22 mouse cellular contexts compared by ENCODE assay signal in the genomic region with DNA sequence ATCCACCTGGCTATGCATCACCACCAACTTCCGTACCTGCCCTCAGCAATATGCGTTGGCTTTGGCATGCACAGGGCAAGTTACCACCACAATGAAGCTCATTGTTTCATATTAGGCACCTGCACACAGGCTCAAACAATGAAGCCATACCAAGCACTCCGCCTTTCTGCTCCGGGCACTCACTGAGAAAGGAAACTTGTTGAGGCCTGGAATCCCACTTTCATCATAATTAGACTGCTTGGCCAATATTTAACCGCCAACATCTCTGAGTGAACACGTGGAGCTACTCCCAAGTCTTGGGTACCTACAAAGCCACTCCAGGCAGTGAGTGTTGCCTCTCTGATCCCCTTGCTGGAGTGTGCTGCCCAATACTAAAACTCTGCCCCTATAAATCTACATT.
DNase-seq lines count a peak whose midpoint lies in the region; ATAC-seq and TF ChIP-seq lines count a peak whose summit lies in the region.
"Had no signal": no experiment of that assay in that cellular context is flagged by ENCODE, and none has a peak within 500 bp of the region (broad histone marks: within the 10 kb centered on the region; RNA-seq: fewer than 3 reads in every experiment).

No protein-coding gene starts in this region.

- no peak overlapping the region for H3K4me2 ChIP-seq in kidney, embryonic 14.5 days (replicated peaks; ENCODE audit: low read depth, low read length)
- no peak overlapping the region for H3K4me2 ChIP-seq in lung, embryonic 16.5 days (ENCODE audit: low read depth, low read length)
- H3K4me2 ChIP-seq in embryonic facial prominence, embryonic 14.5 days (ENCODE audit: low read depth, low read length) = no peak overlapping the region
- no peak overlapping the region for H3K4me2 ChIP-seq in stomach, postnatal 0 days (replicated peaks; ENCODE audit: low read depth)
- H3K4me2 ChIP-seq: hindbrain, embryonic 13.5 days; intestine, embryonic 15.5 days; liver, embryonic 13.5 days; midbrain, embryonic 13.5 days had no signal

- H3K27me3 ChIP-seq in kidney, embryonic 14.5 days (ENCODE audit: control insufficient read depth, insufficient read depth, low read length) = no peaks in the 10 kb centered on the region
- no peaks in the 10 kb centered on the region for H3K27me3 ChIP-seq in lung, embryonic 16.5 days (ENCODE audit: control insufficient read depth, insufficient read depth, low read depth, low read length)
- no peaks in the 10 kb centered on the region for H3K27me3 ChIP-seq in embryonic facial prominence, embryonic 14.5 days (replicated peaks; ENCODE audit: control insufficient read depth, insufficient read depth, low read length)
- no peaks in the 10 kb centered on the region for H3K27me3 ChIP-seq in stomach, postnatal 0 days (ENCODE audit: control insufficient read depth, insufficient read depth, low read length)
- H3K27me3 ChIP-seq: hindbrain, embryonic 13.5 days; intestine, embryonic 15.5 days; liver, embryonic 13.5 days; megakaryocyte, embryonic 14.5 days; midbrain, embryonic 13.5 days had no signal

- 68% methylated on average over 6 of the region's 6 CpGs for WGBS in kidney, embryonic 14.5 days
- WGBS in lung, embryonic 16.5 days = 58% methylated on average over 6 of the region's 6 CpGs
- 70% methylated on average over 6 of the region's 6 CpGs for WGBS in embryonic facial prominence, embryonic 14.5 days
- 64% methylated on average over 6 of the region's 6 CpGs for WGBS in stomach, postnatal 0 days

- H3K27ac ChIP-seq in kidney, embryonic 14.5 days (ENCODE audit: low read depth, low read length) = no peak overlapping the region
- peak overlapping the region; percentile 51 for H3K27ac ChIP-seq in lung, embryonic 16.5 days (ENCODE audit: low read length)
- no peak overlapping the region for H3K27ac ChIP-seq in embryonic facial prominence, embryonic 14.5 days (replicated peaks; ENCODE audit: low read depth, low read length)
- H3K27ac ChIP-seq in stomach, postnatal 0 days (replicated peaks) = no peak overlapping the region
- H3K27ac ChIP-seq: heart, adult 2 months; hindbrain, embryonic 13.5 days; intestine, embryonic 15.5 days; kidney, postnatal 0 days; liver, embryonic 13.5 days; midbrain, embryonic 13.5 days had no signal

- H3K9ac ChIP-seq in kidney, embryonic 14.5 days (ENCODE audit: low read depth, low read length) = no peak overlapping the region
- no peak overlapping the region for H3K9ac ChIP-seq in lung, embryonic 16.5 days (ENCODE audit: low read length)
- no peak overlapping the region for H3K9ac ChIP-seq in embryonic facial prominence, embryonic 14.5 days (ENCODE audit: low read depth, low read length)
- no peak overlapping the region for H3K9ac ChIP-seq in stomach, postnatal 0 days (ENCODE audit: low read length)
- H3K9ac ChIP-seq: forebrain, postnatal 0 days; hindbrain, embryonic 13.5 days; intestine, embryonic 15.5 days; liver, embryonic 13.5 days; midbrain, embryonic 13.5 days had no signal

- H3K4me1 ChIP-seq in kidney, embryonic 14.5 days (ENCODE audit: control insufficient read depth, insufficient read depth, low read length) = no peaks in the 10 kb centered on the region
- H3K4me1 ChIP-seq in lung, embryonic 16.5 days (replicated peaks; ENCODE audit: control insufficient read depth, insufficient read depth, low read length) = no peaks in the 10 kb centered on the region
- no peaks in the 10 kb centered on the region for H3K4me1 ChIP-seq in embryonic facial prominence, embryonic 14.5 days (ENCODE audit: control insufficient read depth, insufficient read depth, low read length)
- H3K4me1 ChIP-seq in stomach, postnatal 0 days (replicated peaks; ENCODE audit: control insufficient read depth, insufficient read depth) = no peaks in the 10 kb centered on the region
- H3K4me1 ChIP-seq: hindbrain, embryonic 13.5 days; intestine, embryonic 15.5 days; liver, embryonic 13.5 days; megakaryocyte, embryonic 14.5 days; midbrain, embryonic 13.5 days had no signal

- TF ChIP-seq CTCF in stomach, postnatal 0 days (IDR thresholded peaks at IDR 0.05; ENCODE audit: low read depth) = no peak

- no peak overlapping the region for H3K4me3 ChIP-seq in kidney, embryonic 14.5 days (ENCODE audit: low read length)
- no peak overlapping the region for H3K4me3 ChIP-seq in lung, embryonic 16.5 days (ENCODE audit: low read length)
- H3K4me3 ChIP-seq in embryonic facial prominence, embryonic 14.5 days (ENCODE audit: low read depth, low read length) = no peak overlapping the region
- no peak overlapping the region for H3K4me3 ChIP-seq in stomach, postnatal 0 days (ENCODE audit: low read depth, low read length)
- H3K4me3 ChIP-seq: erythroblast, embryonic 14.5 days; heart, adult 2 months; hindbrain, embryonic 13.5 days; intestine, embryonic 15.5 days; liver, embryonic 13.5 days; megakaryocyte, embryonic 14.5 days; midbrain, embryonic 13.5 days had no signal

- 0 out of 2 replicates have a peak, but pooled peaks have one; percentile 39 for ATAC-seq in kidney, embryonic 14.5 days (ENCODE audit: low FRiP score, low TSS enrichment)
- peak; percentile 80 for ATAC-seq in lung, embryonic 16.5 days (ENCODE audit: low read depth)
- ATAC-seq in embryonic facial prominence, embryonic 14.5 days (ENCODE audit: low read depth) = peak; percentile 38; the same call in 1 of the 2 replicates
- ATAC-seq in stomach, postnatal 0 days (ENCODE audit: low FRiP score, low TSS enrichment) = 0 out of 2 replicates have a peak, but pooled peaks have one; percentile 35
- ATAC-seq: forebrain, postnatal 0 days; intestine, embryonic 15.5 days; midbrain, embryonic 13.5 days had no signal

- no peak for DNase-seq in kidney, postnatal 14 days
- DNase-seq in lung, adult 18-20 months = no peak
- DNase-seq in embryonic facial prominence, embryonic 14.5 days (ENCODE audit: low spot score) = peak; percentile 58
- DNase-seq in stomach, postnatal 0 days (ENCODE audit: low spot score) = no peak
- DNase-seq in adrenal gland, postnatal 4 days (ENCODE audit: low spot score in 2 of 2) = no peak
- DNase-seq: adrenal gland, postnatal 25 days; cerebellum, adult 9-11 months; forebrain, postnatal 0 days; gastrocnemius, postnatal 14 days; heart, adult 2 months; heart, postnatal 36 days; liver, embryonic 13.5 days; lung, postnatal 14 days; right cerebral cortex, postnatal 14 days had no signal

- no peaks in the 10 kb centered on the region for H3K9me3 ChIP-seq in kidney, embryonic 14.5 days (ENCODE audit: control insufficient read depth, low read length)
- H3K9me3 ChIP-seq in lung, embryonic 16.5 days (ENCODE audit: control insufficient read depth, low read length) = no peaks in the 10 kb centered on the region
- H3K9me3 ChIP-seq in embryonic facial prominence, embryonic 14.5 days (ENCODE audit: control insufficient read depth, low read length) = no peaks in the 10 kb centered on the region
- H3K9me3 ChIP-seq in stomach, postnatal 0 days (ENCODE audit: control insufficient read depth, low read length) = no peaks in the 10 kb centered on the region
- H3K9me3 ChIP-seq: hindbrain, embryonic 13.5 days; intestine, embryonic 15.5 days; liver, embryonic 13.5 days; midbrain, embryonic 13.5 days had no signal

- H3K36me3 ChIP-seq in kidney, embryonic 14.5 days (ENCODE audit: control insufficient read depth, insufficient read depth, low read length) = no peaks in the 10 kb centered on the region
- 0 out of 2 replicates have a peak, but pooled peaks cover 4% of the 10 kb centered on the region for H3K36me3 ChIP-seq in lung, embryonic 16.5 days (ENCODE audit: control insufficient read depth, insufficient read depth, low read length)
- H3K36me3 ChIP-seq in embryonic facial prominence, embryonic 14.5 days (ENCODE audit: control insufficient read depth, insufficient read depth, low read length) = 0 out of 2 replicates have a peak, but pooled peaks cover 8% of the 10 kb centered on the region
- no peaks in the 10 kb centered on the region for H3K36me3 ChIP-seq in stomach, postnatal 0 days (ENCODE audit: control insufficient read depth, insufficient read depth, low read length)
- H3K36me3 ChIP-seq: hindbrain, embryonic 13.5 days; intestine, embryonic 15.5 days; liver, embryonic 13.5 days; midbrain, embryonic 13.5 days had no signal

- no peak for TF ChIP-seq EP300 in stomach, postnatal 0 days (optimal IDR thresholded peaks at IDR 0.05)
